Mouse (Mus musculus) lung, adult 2 months (tissue): ENCODE results near the gene Clps.

Experiments used
- CTCF ChIP-seq: fragments of 200-500 bp; IDR thresholded peaks from 2 replicates; pipeline ENCODE4 v1.5.1; 2011; ENCODE audit warnings: mild to moderate bottlenecking, low read length, control low read depth; ENCODE audit not compliant: insufficient read depth
- POLR2A ChIP-seq: fragments of 200-500 bp; IDR thresholded peaks from 2 replicates; pipeline ENCODE4 v1.6.1; 2011; ENCODE audit warnings: low read depth, mild to moderate bottlenecking, control low read depth, low read length, borderline replicate concordance; ENCODE audit errors: extremely low read depth

GRCm38 (mm10) chr17:28546925-28547324, 13.6 kb downstream of the Clps start:
- TF ChIP-seq CTCF (no peak), POLR2A (no peak)
